Mouse (Mus musculus): ENCODE results near the gene Gm10762. TPM values are rescaled to one million over a fixed set of nuclear protein-coding genes. Genes with fewer than 3 reads are reported as not detected.

Gm10762 gene
- total RNA-seq (2023) = 1 to 10 TPM; 1.9 to 4.0 TPM

GRCm38 (mm10) chr2:128967661-128968441 is at the start of gene Gm10762:
Gm10762 (minus strand) TSS chr2:128967725.

DNA sequence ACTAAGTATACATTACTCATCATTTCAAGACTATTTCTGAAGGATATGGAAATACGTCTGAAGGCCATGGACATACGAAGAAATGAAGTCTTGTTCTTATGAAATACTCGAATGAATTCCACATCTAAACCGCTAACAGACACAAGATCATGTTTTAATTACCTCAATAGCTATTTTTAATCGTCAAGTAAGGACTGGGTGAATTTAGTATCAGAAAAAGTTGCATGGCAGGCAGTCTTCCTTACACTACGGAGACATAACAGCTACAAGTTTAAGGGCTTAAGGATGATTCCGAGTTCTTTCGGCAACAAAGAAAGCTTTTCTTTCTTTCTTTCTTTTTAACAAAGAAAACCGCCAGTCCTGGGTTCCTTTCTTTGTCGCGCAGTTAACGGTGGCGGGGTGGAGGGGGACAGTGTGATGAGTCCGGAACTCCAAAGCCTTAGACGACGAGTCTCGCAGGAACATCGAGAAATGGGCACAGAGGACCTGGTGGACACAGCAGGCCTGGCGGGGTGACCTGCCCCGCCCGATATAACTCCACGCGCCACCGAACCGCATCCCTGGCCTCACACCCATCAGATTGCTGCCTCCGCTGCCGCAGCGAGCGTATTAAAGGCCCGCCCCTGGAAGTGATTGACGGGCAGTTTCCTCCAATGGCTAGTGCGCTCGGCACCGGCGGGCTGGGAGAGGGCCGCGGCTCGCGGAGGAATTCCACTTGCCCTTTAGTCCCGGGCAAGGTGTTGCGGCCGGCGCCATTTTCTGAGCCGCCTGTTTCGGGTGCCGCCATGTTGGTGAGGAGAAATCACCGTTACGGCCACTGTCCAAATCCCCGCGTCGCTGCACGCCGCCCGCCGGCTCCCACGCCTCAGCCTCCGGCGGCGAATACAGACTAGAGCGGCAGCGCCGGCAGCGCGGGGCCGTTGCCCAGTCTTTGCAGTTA is 614 bp downstream of the Gm10762 start, which contains the start of gene Zc3h6:
TSS of gene Zc3h6 (plus strand) at position 762 of the 940 bp plus-strand sequence.

DNA sequence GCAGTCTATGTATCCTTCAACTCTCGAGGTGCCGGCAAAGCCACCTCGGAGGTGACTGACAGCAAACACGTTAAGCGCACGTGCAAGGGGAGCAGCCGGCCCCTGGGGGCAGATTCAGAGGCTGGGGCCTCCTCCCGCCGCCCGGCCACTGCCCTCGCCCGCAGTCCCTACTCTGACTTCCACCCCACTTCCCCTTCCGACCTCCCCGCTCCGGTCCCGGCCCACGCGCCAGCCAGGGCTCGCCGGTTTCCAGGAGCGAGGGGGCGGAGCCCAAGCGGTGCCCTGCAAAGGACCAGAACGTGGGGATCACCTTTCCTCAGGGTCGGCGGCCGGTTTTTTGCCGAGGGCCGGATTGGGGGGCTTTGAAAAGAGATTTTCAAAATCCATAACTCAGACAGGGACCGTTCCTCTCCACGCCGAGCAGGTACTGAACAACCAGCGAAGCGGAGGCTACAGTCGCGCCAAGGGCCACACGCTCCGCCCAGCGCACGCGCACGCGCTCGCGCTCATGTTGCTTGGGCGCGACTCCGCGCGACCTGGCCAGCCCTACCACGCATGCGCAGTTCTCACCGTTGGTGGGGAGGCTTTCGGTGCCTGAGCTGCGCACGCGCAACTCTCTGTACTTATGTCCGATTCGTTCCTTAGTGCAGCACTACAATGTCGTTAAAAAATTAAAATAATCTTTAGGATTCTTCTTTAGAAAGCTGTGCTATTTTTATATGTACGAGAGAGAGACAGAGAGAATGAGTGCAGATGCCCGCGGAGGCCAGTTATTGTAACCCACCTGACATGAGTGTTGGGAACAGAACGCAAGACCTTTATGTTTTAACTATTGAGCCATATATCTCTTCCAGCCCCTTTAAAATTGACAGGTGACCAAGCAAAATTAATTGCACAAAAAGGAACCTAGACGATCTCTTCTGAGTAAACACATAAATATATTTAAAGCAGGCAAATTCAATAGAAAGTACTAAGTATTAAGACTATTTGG is 23.7 kb downstream of the Gm10762 start, which contains the start of gene Zc3h8:
TSS of gene Zc3h8 (minus strand) at position 540 of the 991 bp plus-strand sequence.

Other genes starting within 250 kb of the Gm10762 start
- 10 to 100 TPM; 11.0 to 12.2 TPM for gene Tmem87b, start 149.6 kb downstream of the Gm10762 start, total RNA-seq (2023)
- not detected for gene Fbln7, start 104.7 kb downstream of the Gm10762 start, total RNA-seq (2023)
- gene Zc3h8, start 23.6 kb downstream of the Gm10762 start, total RNA-seq (2023) = 1 to 10 TPM; 1.7 TPM
- gene Zc3h6, start 323 bp downstream of the Gm10762 start, total RNA-seq (2023) = 1 to 10 TPM; 2.8 to 3.3 TPM
- gene Vinac1, start 80.4 kb upstream of the Gm10762 start, total RNA-seq (2023) = not detected
- gene Ttl, start 98.2 kb upstream of the Gm10762 start, total RNA-seq (2023) = 1 to 10 TPM; 2.3 to 2.5 TPM
- 10 to 100 TPM in 1 of 2 experiments, 1 to 10 TPM in 1; 10.0 to 12.0 TPM for gene Polr1b, start 133.3 kb upstream of the Gm10762 start, total RNA-seq (2023)
- gene Chchd5, start 162.0 kb upstream of the Gm10762 start, total RNA-seq (2023) = 1 to 10 TPM; 6.3 to 9.1 TPM
- 100 to 1,000 TPM; 148 to 216 TPM for gene Slc20a1, start 231.0 kb upstream of the Gm10762 start, total RNA-seq (2023)